Mouse (Mus musculus) stomach, embryonic 16.5 days (tissue): ENCODE results near the gene Ceacam5. TPM values are rescaled to one million over a fixed set of nuclear protein-coding genes. Genes with fewer than 3 reads are reported as not detected.

Source experiments
- ATAC-seq: fragments of 200-750 bp; cut with Nextera tagmentation; 2 replicates; pipeline ENCODE4 v1.8.0; 2017; ENCODE audit warnings: moderate number of reproducible peaks, moderate TSS enrichment; ENCODE audit not compliant: insufficient read depth, low FRiP score
- H3K27ac ChIP-seq: fragments of 300-500 bp; sonication (generic); 2 replicates; pipeline ENCODE4 v1.5.1; 2014; ENCODE audit warnings: low read length
- H3K27me3 ChIP-seq: fragments of 300-500 bp; sonication (generic); 2 replicates; pipeline ENCODE4 v1.6.1; 2014; ENCODE audit warnings: low read length, control low read depth, mixed read lengths; ENCODE audit not compliant: control insufficient read depth, insufficient read depth
- H3K36me3 ChIP-seq: fragments of 300-500 bp; sonication (generic); 2 replicates; pipeline ENCODE4 v1.6.1; 2014; ENCODE audit warnings: low read length; ENCODE audit not compliant: control insufficient read depth, insufficient read depth
- H3K4me1 ChIP-seq: fragments of 300-500 bp; sonication (generic); 2 replicates; pipeline ENCODE4 v1.6.1; 2014; ENCODE audit warnings: low read length, control low read depth, mixed read lengths; ENCODE audit not compliant: control insufficient read depth, insufficient read depth
- H3K4me2 ChIP-seq: fragments of 300-500 bp; sonication (generic); 2 replicates; pipeline ENCODE4 v1.6.1; 2014; ENCODE audit warnings: low read depth, low read length, mixed read lengths
- H3K4me3 ChIP-seq: fragments of 300-500 bp; sonication (generic); replicated peaks from 2 replicates; pipeline ENCODE4 v1.5.1; 2014; ENCODE audit warnings: mild to moderate bottlenecking, low read length
- H3K9ac ChIP-seq: fragments of 300-500 bp; sonication (generic); 2 replicates; pipeline ENCODE4 v1.6.1; 2014; ENCODE audit warnings: low read length
- H3K9me3 ChIP-seq: fragments of 300-500 bp; sonication (generic); replicated peaks from 2 replicates; pipeline ENCODE4 v1.6.1; 2016; ENCODE audit warnings: low read length, control low read depth; ENCODE audit not compliant: control insufficient read depth
- WGBS: fragments of 180-500 bp; shearing (Covaris S2); extraction: QIAGEN DNeasy Blood & Tissue Kit; methylation state at CpG from one replicate; pipeline ENCODE4 v1.1.7; 2014; 5-methylcytosine and 5-hydroxymethylcytosine counted together
- polyA plus RNA-seq: library from polyadenylated mRNA; unstranded; fragments of >200 nt; fragmentation: Nextera tagmentation; extraction: Ambion mirVana; gene quantifications from 2 replicates; pipeline ENCODE4 v1.2.1, GENCODE M21; 2015

The Ceacam5 gene
- not detected in 2 replicates for polyA plus RNA-seq

DNA sequence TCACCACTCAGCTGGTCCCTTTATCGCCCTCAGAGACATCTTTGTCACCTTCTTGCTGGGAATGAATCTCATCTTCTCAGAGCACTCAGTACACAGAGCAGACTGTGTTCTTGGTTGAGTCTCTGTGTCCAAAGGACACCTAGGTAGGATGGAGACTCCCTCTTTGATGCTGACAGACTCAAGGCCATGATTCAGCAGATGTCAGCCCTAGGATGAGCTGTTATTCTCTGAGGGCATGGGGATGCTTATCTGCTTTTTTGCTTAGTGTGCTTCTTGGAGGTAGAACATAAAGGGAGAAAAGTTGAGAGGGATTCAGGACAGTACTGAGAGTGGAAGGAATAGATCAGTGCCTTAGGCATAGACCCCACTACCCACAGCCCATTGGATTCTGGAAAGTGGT is at the start of gene Ceacam5:
TSS of gene Ceacam5 (plus strand) at position 301 of the 400 bp plus-strand sequence.
- WGBS: 50% methylated on average over 1 of the region's 1 CpGs
- Histone ChIP-seq H3K4me1 (no peaks in the 10 kb centered on the region), H3K27ac (no peak within 1 kb of the TSS), H3K9ac (no peak within 1 kb of the TSS), H3K4me3 (no peak within 1 kb of the TSS), H3K4me2 (no peak within 1 kb of the TSS), H3K36me3 (no peaks in the 10 kb centered on the region), H3K9me3 (0 out of 2 replicates have a peak, but pooled peaks cover 3% of the 10 kb centered on the region), H3K27me3 (no peaks in the 10 kb centered on the region)
- no peak for ATAC-seq

Other genes with a start within 250 kb of the Ceacam5 start
- gene Ceacam14, start 99.4 kb downstream of the Ceacam5 start, polyA plus RNA-seq: not detected in 2 replicates
- not detected in 2 replicates for gene Gm5155, start 158.5 kb downstream of the Ceacam5 start, polyA plus RNA-seq